Mouse (Mus musculus): ENCODE measurements around the gene Ephb4. TPM values are rescaled to one million over a fixed set of nuclear protein-coding genes. Genes with fewer than 3 reads are reported as not detected.
A peak's percentile ranks its signal among the peaks of the same experiment; 100 is the strongest.

Gene Ephb4
- polyA plus RNA-seq, 1 experiment from 2014 or later: 82.3 TPM

- H3K4me3 ChIP-seq: peak overlapping the region; percentile 92
- WGBS: 1% methylated on average over 33 of the region's 33 CpGs
- H3K36me3 ChIP-seq: peaks cover 3% of the 10 kb centered on the region
- H3K9ac ChIP-seq: peak overlapping the region; percentile 69
- no peak for ATAC-seq (ENCODE audit: low FRiP score, low read depth)
- no peaks in the 10 kb centered on the region for H3K27me3 ChIP-seq
- peak overlapping the region; percentile 95 for H3K4me2 ChIP-seq (replicated peaks)
- H3K9me3 ChIP-seq: no peaks in the 10 kb centered on the region
- peak overlapping the region; percentile 99 for H3K27ac ChIP-seq
- H3K4me1 ChIP-seq: peaks cover 63% of the 10 kb centered on the region
These were observed 1.2 kb upstream of the Ephb4 start for GRCm38 (mm10) chr5:137348482-137349383.

DNA sequence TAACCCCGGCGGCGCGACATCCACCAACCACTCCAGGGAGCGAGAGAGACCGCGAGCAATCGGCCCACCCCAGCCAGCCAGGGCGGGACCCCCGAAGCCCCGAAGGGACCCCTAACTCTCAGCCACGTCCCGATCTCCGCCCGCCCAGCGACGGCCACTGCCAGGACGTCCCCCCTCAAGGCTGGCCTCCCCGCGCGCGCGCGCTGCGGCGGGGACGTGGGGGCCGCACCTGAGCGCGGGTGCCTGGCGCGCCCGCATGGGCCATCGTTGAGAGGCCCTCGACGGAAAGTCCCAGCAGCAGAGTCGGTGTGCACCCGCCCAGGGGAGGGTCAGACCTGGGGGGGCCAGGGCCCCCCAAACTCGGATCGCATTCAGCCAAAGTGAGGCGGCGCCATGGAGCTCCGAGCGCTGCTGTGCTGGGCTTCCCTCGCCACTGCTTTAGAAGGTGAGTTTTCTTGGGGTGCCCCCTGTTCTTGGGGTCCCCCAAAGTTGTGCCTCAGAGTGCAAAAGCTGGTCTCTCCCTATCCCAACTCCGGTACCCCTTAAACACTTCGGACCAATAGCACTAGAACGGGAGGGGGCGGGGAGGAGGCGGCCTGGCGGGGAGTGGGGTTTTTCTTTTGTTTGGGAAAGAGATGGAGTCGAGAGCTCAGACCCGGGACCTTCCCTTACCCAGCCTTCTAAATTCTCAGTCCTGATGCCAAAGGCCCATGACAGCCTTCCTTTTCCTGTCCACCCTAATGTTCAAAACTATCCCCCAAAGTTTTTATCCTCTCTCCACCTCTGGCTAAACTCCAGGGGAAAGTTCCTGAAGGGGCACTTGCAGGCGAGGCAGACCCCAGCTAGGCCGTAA is 522 bp downstream of the Ephb4 start:
- peak; percentile 74 for ATAC-seq (ENCODE audit: low FRiP score, low read depth)
- Histone ChIP-seq H3K36me3 (peaks cover 20% of the 10 kb centered on the region), H3K27me3 (no peaks in the 10 kb centered on the region), H3K4me1 (peaks cover 68% of the 10 kb centered on the region), H3K9me3 (no peaks in the 10 kb centered on the region), H3K4me2 (replicated peaks) (peak overlapping the region; percentile 95), H3K4me3 (peak overlapping the region; percentile 92), H3K9ac (peak overlapping the region; percentile 99), H3K27ac (peak overlapping the region; percentile 99)
- WGBS: under 1% methylated on average over 52 of the region's 55 CpGs

- WGBS: 2% methylated on average over 8 of the region's 8 CpGs
- Histone ChIP-seq H3K27ac (peak overlapping the region; percentile 99), H3K4me3 (peak overlapping the region; percentile 92), H3K9me3 (no peaks in the 10 kb centered on the region), H3K36me3 (peaks cover 26% of the 10 kb centered on the region), H3K27me3 (no peaks in the 10 kb centered on the region), H3K9ac (peak overlapping the region; percentile 99), H3K4me2 (replicated peaks) (peak overlapping the region; percentile 95), H3K4me1 (peaks cover 64% of the 10 kb centered on the region)
- ATAC-seq (ENCODE audit: low FRiP score, low read depth): no peak
These were observed 1.1 kb downstream of the Ephb4 start for GRCm38 (mm10) chr5:137351058-137351380.

DNA sequence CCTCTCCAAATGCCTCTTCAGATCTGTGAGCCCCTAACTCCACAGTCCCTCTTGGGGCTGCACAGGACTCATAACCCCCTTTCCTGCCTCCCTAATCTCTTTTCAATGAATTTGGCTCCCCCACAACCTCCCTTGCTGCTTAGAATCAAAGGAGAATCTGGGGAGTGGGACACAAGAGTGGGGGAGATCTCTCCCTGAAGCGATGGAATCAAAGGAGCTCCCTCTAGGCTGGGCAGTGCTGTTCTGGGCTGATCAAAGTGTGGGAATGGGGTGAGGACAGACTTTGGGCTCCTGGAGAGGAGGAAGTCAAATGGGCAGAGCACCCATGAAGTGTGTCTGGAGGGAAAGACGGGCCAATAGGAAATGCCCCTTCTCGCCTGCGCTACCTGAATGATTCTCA is 1.5 kb downstream of the Ephb4 start:
- Histone ChIP-seq H3K36me3 (peaks cover 30% of the 10 kb centered on the region), H3K9ac (peak overlapping the region; percentile 99), H3K27ac (peak overlapping the region; percentile 99), H3K27me3 (no peaks in the 10 kb centered on the region), H3K4me1 (peaks cover 61% of the 10 kb centered on the region), H3K4me3 (peak overlapping the region; percentile 92), H3K9me3 (no peaks in the 10 kb centered on the region), H3K4me2 (replicated peaks) (peak overlapping the region; percentile 95)
- no peak for ATAC-seq (ENCODE audit: low FRiP score, low read depth)
- 1% methylated on average over 4 of the region's 4 CpGs for WGBS

GRCm38 (mm10) chr5:137352011-137352975 is 2.4 kb downstream of the Ephb4 start:
- WGBS: 2% methylated on average over 16 of the region's 16 CpGs
- peak overlapping the region; percentile 99 for H3K9ac ChIP-seq
- no peaks in the 10 kb centered on the region for H3K27me3 ChIP-seq
- peak overlapping the region; percentile 99 for H3K27ac ChIP-seq
- ATAC-seq (ENCODE audit: low FRiP score, low read depth): no peak
- peak overlapping the region; percentile 92 for H3K4me3 ChIP-seq
- no peaks in the 10 kb centered on the region for H3K9me3 ChIP-seq
- peak overlapping the region; percentile 95 for H3K4me2 ChIP-seq (replicated peaks)
- peaks cover 58% of the 10 kb centered on the region for H3K4me1 ChIP-seq
- H3K36me3 ChIP-seq: peaks cover 38% of the 10 kb centered on the region

GRCm38 (mm10) chr5:137354091-137354490 is 4.2 kb downstream of the Ephb4 start:
- no peak overlapping the region for H3K27ac ChIP-seq
- 87% methylated on average over 17 of the region's 17 CpGs for WGBS

DNA sequence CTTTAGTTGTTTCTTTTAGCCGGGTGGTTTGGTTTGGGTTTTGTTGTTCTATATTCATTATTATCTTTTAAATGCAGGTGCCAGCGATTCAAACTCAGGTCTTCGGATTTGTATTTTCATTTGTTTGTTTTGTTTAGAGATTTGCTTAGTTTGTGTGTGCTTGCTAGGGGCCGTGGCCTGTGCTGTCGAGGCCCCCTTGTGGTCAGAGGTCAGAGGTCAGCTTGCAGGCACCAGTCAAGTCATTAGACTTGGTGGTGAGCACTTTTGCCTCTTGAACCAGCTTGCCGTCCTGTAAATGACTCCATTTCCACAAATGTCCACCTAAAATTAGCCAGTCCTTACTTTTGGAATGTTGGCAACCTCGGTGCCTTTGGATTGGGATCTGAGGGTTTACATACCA is 8.5 kb downstream of the Ephb4 start:
- H3K27me3 ChIP-seq: no peaks in the 10 kb centered on the region
- no peak for ATAC-seq (ENCODE audit: low FRiP score, low read depth)
- no peak overlapping the region for H3K27ac ChIP-seq
- H3K9me3 ChIP-seq: no peaks in the 10 kb centered on the region
- 0 out of 2 replicates have a peak overlapping the region, but pooled peaks have one; percentile 25 for H3K9ac ChIP-seq
- no peak overlapping the region for H3K4me3 ChIP-seq
- WGBS: 43% methylated on average over 7 of the region's 7 CpGs
- peaks cover 97% of the 10 kb centered on the region for H3K36me3 ChIP-seq
- no peak overlapping the region for H3K4me2 ChIP-seq (replicated peaks)
- H3K4me1 ChIP-seq: peaks cover 21% of the 10 kb centered on the region

More at GRCm38 (mm10) chr5:137354091-137354490, 4.2 kb downstream of the Ephb4 start:
- Histone ChIP-seq H3K27me3 (no peaks in the 10 kb centered on the region), H3K9me3 (no peaks in the 10 kb centered on the region), H3K9ac (peak overlapping the region; percentile 40), H3K4me2 (replicated peaks) (peak overlapping the region; percentile 95), H3K36me3 (peaks cover 56% of the 10 kb centered on the region), H3K4me3 (no peak overlapping the region), H3K4me1 (peaks cover 41% of the 10 kb centered on the region)
- no peak for ATAC-seq (ENCODE audit: low FRiP score, low read depth)

- Histone ChIP-seq H3K4me2 (replicated peaks) (no peak overlapping the region), H3K4me3 (no peak overlapping the region), H3K36me3 (peaks cover 100% of the 10 kb centered on the region), H3K9ac (no peak overlapping the region), H3K27ac (no peak overlapping the region), H3K4me1 (peaks cover 3% of the 10 kb centered on the region; the same call in 1 of the 2 replicates), H3K9me3 (no peaks in the 10 kb centered on the region), H3K27me3 (no peaks in the 10 kb centered on the region)
- 97% methylated on average over 10 of the region's 11 CpGs for WGBS
- no peak for ATAC-seq (ENCODE audit: low FRiP score, low read depth)
These were observed 19.8 kb downstream of the Ephb4 start for GRCm38 (mm10) chr5:137369665-137370064.

DNA sequence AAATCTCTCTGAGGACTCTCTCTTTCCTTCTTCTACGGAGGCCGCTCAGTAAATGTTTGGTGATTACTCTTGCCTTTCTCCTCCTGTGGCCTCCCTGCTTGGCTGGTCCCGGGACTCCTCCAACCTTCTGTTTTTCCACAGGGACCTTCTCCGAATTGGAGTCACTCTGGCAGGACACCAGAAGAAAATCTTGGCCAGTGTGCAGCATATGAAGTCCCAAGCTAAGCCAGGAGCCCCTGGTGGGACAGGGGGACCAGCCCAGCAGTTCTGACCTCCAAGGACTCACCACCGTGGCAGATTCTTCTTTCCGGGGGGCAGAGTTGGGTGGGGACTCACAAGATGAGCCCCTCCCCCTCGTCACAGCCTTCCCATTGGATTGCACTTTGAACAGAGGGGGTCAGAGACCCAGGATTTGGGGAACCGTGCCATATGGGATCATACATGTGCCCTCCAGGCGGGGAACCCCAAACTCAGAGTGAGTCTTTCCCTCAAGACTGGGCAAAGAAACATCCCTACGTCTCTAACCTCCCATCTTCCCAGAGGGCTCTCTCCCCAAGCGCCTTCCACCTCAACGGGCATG is 23.6 kb downstream of the Ephb4 start:
- H3K27me3 ChIP-seq: no peaks in the 10 kb centered on the region
- H3K9ac ChIP-seq: no peak overlapping the region
- ATAC-seq (ENCODE audit: low FRiP score, low read depth): no peak
- peaks cover 75% of the 10 kb centered on the region for H3K36me3 ChIP-seq
- H3K9me3 ChIP-seq: no peaks in the 10 kb centered on the region
- no peak overlapping the region for H3K4me3 ChIP-seq
- H3K4me1 ChIP-seq: peaks cover 18% of the 10 kb centered on the region
- WGBS: 79% methylated on average over 12 of the region's 12 CpGs
- no peak overlapping the region for H3K27ac ChIP-seq
- no peak overlapping the region for H3K4me2 ChIP-seq (replicated peaks)

DNA sequence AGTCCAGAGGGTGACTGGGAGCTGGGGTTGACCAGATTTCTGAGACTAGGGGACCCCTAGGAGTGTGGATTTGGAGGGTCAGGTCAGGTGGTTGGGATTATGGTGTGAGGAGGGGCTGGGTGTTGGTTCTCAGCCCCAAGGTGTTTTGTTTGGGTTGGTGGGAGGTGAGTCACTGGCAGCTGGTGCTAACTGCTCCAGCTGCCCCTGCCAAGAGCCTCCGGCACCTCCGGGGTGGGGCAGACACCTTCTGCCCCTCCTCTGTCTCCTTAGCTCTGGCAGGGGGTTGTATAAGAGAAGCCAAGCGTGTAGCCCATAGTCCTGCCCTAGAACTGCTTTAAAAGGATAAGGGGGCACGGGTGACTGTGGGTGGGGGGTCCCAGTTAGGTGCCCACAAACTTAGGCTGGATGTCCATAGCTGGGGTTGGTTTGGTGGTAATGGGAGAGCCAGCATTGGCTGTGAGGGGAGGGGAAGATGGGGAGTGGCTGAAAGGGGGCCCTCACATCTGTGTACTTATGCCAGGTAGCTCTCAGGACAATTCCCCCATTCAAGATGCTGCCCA is 24.7 kb downstream of the Ephb4 start:
- H3K4me3 ChIP-seq: no peak overlapping the region
- H3K4me1 ChIP-seq: peaks cover 18% of the 10 kb centered on the region
- peaks cover 63% of the 10 kb centered on the region for H3K36me3 ChIP-seq
- H3K27me3 ChIP-seq: no peaks in the 10 kb centered on the region
- no peak for ATAC-seq (ENCODE audit: low FRiP score, low read depth)
- H3K9ac ChIP-seq: no peak overlapping the region
- H3K9me3 ChIP-seq: no peaks in the 10 kb centered on the region
- 79% methylated on average over 4 of the region's 4 CpGs for WGBS
- H3K27ac ChIP-seq: peak overlapping the region; percentile 39; the same call in 1 of the 2 replicates
- no peak overlapping the region for H3K4me2 ChIP-seq (replicated peaks)

GRCm38 (mm10) chr5:137375627-137376026 is 25.7 kb downstream of the Ephb4 start:
- peak overlapping the region; percentile 1; the same call in 1 of the 2 replicates for H3K27ac ChIP-seq
- no peak overlapping the region for H3K4me3 ChIP-seq
- no peak overlapping the region for H3K4me2 ChIP-seq (replicated peaks)
- 43% methylated on average over 2 of the region's 2 CpGs for WGBS
- H3K9ac ChIP-seq: no peak overlapping the region
- H3K36me3 ChIP-seq: peaks cover 53% of the 10 kb centered on the region
- peaks cover 18% of the 10 kb centered on the region for H3K4me1 ChIP-seq
- no peaks in the 10 kb centered on the region for H3K9me3 ChIP-seq
- no peaks in the 10 kb centered on the region for H3K27me3 ChIP-seq
- peak; percentile 28; the same call in 1 of the 2 replicates for ATAC-seq (ENCODE audit: low FRiP score, low read depth)

Measured in limb, embryonic 13.5 days (tissue).